Mouse (Mus musculus): ENCODE data around the gene Csrp1. TPM values are rescaled to one million over a fixed set of nuclear protein-coding genes. Genes with fewer than 3 reads are reported as not detected.

Csrp1 gene
- polyA plus RNA-seq, 1 experiment from 2014 or later = 33.9 TPM

- ATAC-seq (ENCODE audit: low FRiP score) = no peak
- H3K9me3 ChIP-seq = no peaks in the 10 kb centered on the region
- no peak overlapping the region for H3K9ac ChIP-seq
- H3K27ac ChIP-seq = no peak overlapping the region
- 91% methylated on average over 4 of the region's 4 CpGs for WGBS
- no peaks in the 10 kb centered on the region for H3K27me3 ChIP-seq
- H3K4me3 ChIP-seq (replicated peaks) = no peak overlapping the region
- H3K4me2 ChIP-seq = no peak overlapping the region
- H3K4me1 ChIP-seq = peaks cover 2% of the 10 kb centered on the region
- H3K36me3 ChIP-seq (replicated peaks) = 0 out of 2 replicates have a peak, but pooled peaks cover 6% of the 10 kb centered on the region
These were observed 26.4 kb downstream of the Csrp1 start for GRCm38 (mm10) chr1:135746248-135746647.

GRCm38 (mm10) chr1:135752737-135753348 is 33.0 kb downstream of the Csrp1 start:
- Histone ChIP-seq H3K36me3 (replicated peaks) (0 out of 2 replicates have a peak, but pooled peaks cover 6% of the 10 kb centered on the region), H3K4me1 (peaks cover 3% of the 10 kb centered on the region; the same call in 1 of the 2 replicates), H3K9ac (no peak overlapping the region), H3K27ac (no peak overlapping the region), H3K4me3 (replicated peaks) (no peak overlapping the region), H3K27me3 (no peaks in the 10 kb centered on the region), H3K4me2 (no peak overlapping the region), H3K9me3 (no peaks in the 10 kb centered on the region)
- WGBS = 14% methylated on average over 10 of the region's 10 CpGs
- ATAC-seq (ENCODE audit: low FRiP score) = peak; percentile 99

DNA sequence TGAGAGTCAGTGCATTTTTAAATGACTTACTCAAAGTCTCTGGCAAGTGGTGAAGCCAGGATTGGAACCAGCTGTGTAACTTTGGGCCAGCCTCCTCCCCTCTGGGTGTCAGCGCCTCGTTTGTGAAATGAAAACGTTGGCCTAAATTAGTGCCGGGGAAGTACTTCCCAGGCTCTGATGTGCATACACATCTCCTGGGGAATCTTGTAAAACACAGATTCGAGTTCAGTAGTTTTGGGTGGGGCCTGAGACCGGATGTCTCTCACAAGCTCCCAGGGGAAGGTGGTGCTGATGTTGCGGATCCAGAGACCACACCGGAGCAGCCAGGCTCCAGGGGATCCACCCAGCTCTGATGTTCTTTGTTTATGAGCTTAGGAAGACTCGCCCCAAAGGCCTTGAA is 35.4 kb downstream of the Csrp1 start:
- Histone ChIP-seq H3K4me3 (replicated peaks) (no peak overlapping the region), H3K27me3 (no peaks in the 10 kb centered on the region), H3K36me3 (replicated peaks) (0 out of 2 replicates have a peak, but pooled peaks cover 5% of the 10 kb centered on the region), H3K9ac (no peak overlapping the region), H3K4me2 (no peak overlapping the region), H3K27ac (no peak overlapping the region), H3K9me3 (no peaks in the 10 kb centered on the region), H3K4me1 (peaks cover 5% of the 10 kb centered on the region; the same call in 1 of the 2 replicates)
- no peak for ATAC-seq (ENCODE audit: low FRiP score)
- 68% methylated on average over 9 of the region's 9 CpGs for WGBS

GRCm38 (mm10) chr1:135755913-135756312 is 36.1 kb downstream of the Csrp1 start:
- no peak for ATAC-seq (ENCODE audit: low FRiP score)
- Histone ChIP-seq H3K4me1 (peaks cover 5% of the 10 kb centered on the region; the same call in 1 of the 2 replicates), H3K4me3 (replicated peaks) (no peak overlapping the region), H3K27ac (no peak overlapping the region), H3K27me3 (no peaks in the 10 kb centered on the region), H3K9me3 (no peaks in the 10 kb centered on the region), H3K9ac (no peak overlapping the region), H3K36me3 (replicated peaks) (no peaks in the 10 kb centered on the region), H3K4me2 (no peak overlapping the region)
- 93% methylated on average over 3 of the region's 3 CpGs for WGBS

DNA sequence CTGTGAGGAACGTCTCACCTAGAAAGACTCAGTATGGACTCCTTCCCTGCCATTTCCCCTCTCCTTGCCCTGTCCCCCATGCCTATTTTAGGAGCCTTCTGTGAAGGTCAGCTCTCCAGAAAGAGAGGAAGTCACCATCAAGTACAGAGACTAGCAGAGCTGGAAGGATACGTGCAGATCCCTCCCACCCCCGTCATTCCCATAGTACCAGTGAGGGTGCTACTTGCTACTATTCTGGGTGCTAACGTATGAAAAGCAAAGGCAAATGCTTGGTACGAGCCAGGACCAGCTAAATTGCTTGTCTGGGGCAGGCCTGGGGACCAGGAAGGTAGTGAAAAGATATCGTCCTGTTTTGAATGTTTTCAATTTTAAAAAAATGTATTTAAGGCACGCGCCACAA is 37.4 kb downstream of the Csrp1 start:
- WGBS = 78% methylated on average over 8 of the region's 8 CpGs
- no peaks in the 10 kb centered on the region for H3K9me3 ChIP-seq
- no peaks in the 10 kb centered on the region for H3K36me3 ChIP-seq (replicated peaks)
- H3K4me2 ChIP-seq = no peak overlapping the region
- no peak overlapping the region for H3K27ac ChIP-seq
- no peaks in the 10 kb centered on the region for H3K27me3 ChIP-seq
- peaks cover 5% of the 10 kb centered on the region; the same call in 1 of the 2 replicates for H3K4me1 ChIP-seq
- no peak overlapping the region for H3K9ac ChIP-seq
- no peak for ATAC-seq (ENCODE audit: low FRiP score)
- H3K4me3 ChIP-seq (replicated peaks) = no peak overlapping the region

DNA sequence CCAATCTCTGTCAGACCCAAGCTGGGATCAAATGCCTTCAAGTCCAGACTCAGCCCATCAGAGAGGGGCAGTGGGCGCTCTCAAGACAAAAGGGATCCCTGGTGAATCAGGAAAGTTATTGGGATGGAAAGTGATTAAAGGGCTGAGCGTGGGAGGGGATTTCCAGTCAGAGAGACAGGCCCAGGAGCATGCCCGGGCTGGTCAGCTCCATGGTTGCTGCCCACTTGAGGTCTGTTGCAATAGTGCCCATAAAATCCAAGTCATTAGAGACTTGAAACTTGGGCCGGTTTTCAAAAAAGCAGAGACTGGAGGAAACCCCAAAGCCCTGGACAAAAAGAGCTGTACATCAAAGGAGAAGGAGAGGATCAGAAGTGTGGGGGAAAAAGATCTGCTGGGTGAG is 39.8 kb downstream of the Csrp1 start:
- Histone ChIP-seq H3K9me3 (no peaks in the 10 kb centered on the region), H3K36me3 (replicated peaks) (no peaks in the 10 kb centered on the region), H3K9ac (no peak overlapping the region), H3K4me2 (no peak overlapping the region), H3K27me3 (peaks cover 6% of the 10 kb centered on the region; the same call in 1 of the 2 replicates), H3K4me3 (replicated peaks) (no peak overlapping the region), H3K4me1 (peaks cover 3% of the 10 kb centered on the region; the same call in 1 of the 2 replicates), H3K27ac (no peak overlapping the region)
- no peak for ATAC-seq (ENCODE audit: low FRiP score)
- WGBS = 42% methylated on average over 4 of the region's 4 CpGs

DNA sequence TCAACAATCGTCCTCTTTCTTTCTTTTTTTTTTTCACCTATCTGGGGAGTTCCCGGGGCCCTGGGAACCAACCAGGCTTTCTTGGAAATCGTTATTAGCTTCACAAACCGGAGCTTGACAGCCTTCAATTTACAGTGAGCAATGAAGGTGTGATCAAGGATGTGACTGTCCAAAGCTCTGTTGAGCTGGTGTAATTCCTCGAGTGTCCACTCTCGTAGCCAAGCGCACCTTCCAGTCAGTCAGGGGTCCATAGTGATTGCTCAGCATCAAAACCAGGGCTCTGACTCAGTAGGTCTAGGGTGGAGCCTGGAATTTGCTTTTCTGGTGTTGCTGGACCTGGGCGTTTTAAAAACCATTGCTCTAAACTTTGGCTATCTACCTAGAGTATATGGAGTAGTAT is 40.4 kb downstream of the Csrp1 start:
- Histone ChIP-seq H3K36me3 (replicated peaks) (no peaks in the 10 kb centered on the region), H3K27ac (no peak overlapping the region), H3K9ac (no peak overlapping the region), H3K4me1 (peaks cover 3% of the 10 kb centered on the region; the same call in 1 of the 2 replicates), H3K27me3 (peaks cover 12% of the 10 kb centered on the region), H3K4me2 (no peak overlapping the region), H3K4me3 (replicated peaks) (no peak overlapping the region), H3K9me3 (no peaks in the 10 kb centered on the region)
- no peak for ATAC-seq (ENCODE audit: low FRiP score)
- 77% methylated on average over 8 of the region's 8 CpGs for WGBS

- peaks cover 14% of the 10 kb centered on the region for H3K4me1 ChIP-seq
- no peak overlapping the region for H3K9ac ChIP-seq
- 90% methylated on average over 5 of the region's 5 CpGs for WGBS
- H3K36me3 ChIP-seq (replicated peaks) = no peaks in the 10 kb centered on the region
- no peaks in the 10 kb centered on the region for H3K9me3 ChIP-seq
- no peak overlapping the region for H3K4me3 ChIP-seq (replicated peaks)
- H3K4me2 ChIP-seq = no peak overlapping the region
- ATAC-seq (ENCODE audit: low FRiP score) = no peak
- H3K27ac ChIP-seq = no peak overlapping the region
- peaks cover 20% of the 10 kb centered on the region for H3K27me3 ChIP-seq
These were observed 41.9 kb downstream of the Csrp1 start for GRCm38 (mm10) chr1:135761728-135762127.

- no peak overlapping the region for H3K4me2 ChIP-seq
- H3K9ac ChIP-seq = no peak overlapping the region
- ATAC-seq (ENCODE audit: low FRiP score) = no peak
- H3K4me1 ChIP-seq = peaks cover 22% of the 10 kb centered on the region
- H3K9me3 ChIP-seq = no peaks in the 10 kb centered on the region
- 80% methylated on average over 9 of the region's 9 CpGs for WGBS
- H3K27ac ChIP-seq = no peak overlapping the region
- peaks cover 26% of the 10 kb centered on the region for H3K27me3 ChIP-seq
- H3K4me3 ChIP-seq (replicated peaks) = no peak overlapping the region
- no peaks in the 10 kb centered on the region for H3K36me3 ChIP-seq (replicated peaks)
These were observed 43.8 kb downstream of the Csrp1 start for GRCm38 (mm10) chr1:135763503-135764205.

GRCm38 (mm10) chr1:135764206-135764528 is 44.3 kb downstream of the Csrp1 start:
- Histone ChIP-seq H3K4me3 (replicated peaks) (no peak overlapping the region), H3K9ac (no peak overlapping the region), H3K4me2 (no peak overlapping the region), H3K27ac (no peak overlapping the region), H3K9me3 (no peaks in the 10 kb centered on the region), H3K27me3 (peaks cover 26% of the 10 kb centered on the region), H3K36me3 (replicated peaks) (no peaks in the 10 kb centered on the region), H3K4me1 (peaks cover 22% of the 10 kb centered on the region)
- 75% methylated on average over 2 of the region's 2 CpGs for WGBS
- no peak for ATAC-seq (ENCODE audit: low FRiP score)

- peaks cover 26% of the 10 kb centered on the region for H3K27me3 ChIP-seq
- ATAC-seq (ENCODE audit: low FRiP score) = peak; percentile 89
- WGBS = under 1% methylated on average over 86 of the region's 90 CpGs
- H3K4me2 ChIP-seq = peak within 1 kb of the TSS; percentile 93
- peaks cover 20% of the 10 kb centered on the region for H3K4me1 ChIP-seq
- H3K4me3 ChIP-seq (replicated peaks) = peak within 1 kb of the TSS; percentile 60
- H3K9me3 ChIP-seq = no peaks in the 10 kb centered on the region
- peak within 1 kb of the TSS; percentile 79 for H3K9ac ChIP-seq
- H3K27ac ChIP-seq = peak within 1 kb of the TSS; percentile 68
- H3K36me3 ChIP-seq (replicated peaks) = no peaks in the 10 kb centered on the region
These were observed 46.1 kb downstream of the Csrp1 start, which contains the start of gene Phlda3 for GRCm38 (mm10) chr1:135765645-135766591. Gene Phlda3 (plus strand): TSS chr1:135766119.

Measured in forebrain, embryonic 12.5 days (tissue).